16 mouse cellular contexts compared by ENCODE assay signal in the genomic region with DNA sequence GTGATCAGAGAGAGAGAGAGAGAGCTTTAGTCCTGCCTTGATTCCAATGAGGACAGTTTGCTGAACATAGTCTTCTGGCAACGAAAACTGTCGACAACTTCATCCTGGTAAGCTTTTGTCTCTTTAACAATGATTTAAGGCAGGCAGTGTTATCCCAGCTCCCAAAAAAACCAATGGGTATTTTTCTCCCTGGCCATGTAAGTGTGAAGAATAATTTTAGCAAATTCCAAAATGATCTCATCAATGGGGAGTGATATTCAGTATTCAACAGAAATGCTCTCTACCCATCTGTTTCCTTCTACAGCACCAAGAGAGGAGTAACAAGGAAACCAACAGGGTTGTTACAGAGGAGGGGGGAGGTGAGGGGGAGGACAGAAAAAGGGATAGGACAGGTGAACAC.
"Had no signal": no experiment of that assay in that cellular context is flagged by ENCODE, and none has a peak within 500 bp of the region (broad histone marks: within the 10 kb centered on the region; RNA-seq: fewer than 3 reads in every experiment).

No protein-coding gene starts in this region.

- H3K36me3 ChIP-seq: liver, embryonic 13.5 days; midbrain, embryonic 12.5 days; midbrain, embryonic 15.5 days; neural tube, embryonic 13.5 days had no signal

- H3K27ac ChIP-seq: liver, embryonic 13.5 days; midbrain, embryonic 12.5 days; midbrain, embryonic 15.5 days; neural tube, embryonic 13.5 days had no signal

- DNase-seq: kidney, adult 18-20 months; kidney, adult 9 months; kidney, postnatal 14 days; kidney, postnatal 4 days; liver, embryonic 13.5 days; lung, adult 2 months; lung, postnatal 14 days; lung, postnatal 4 days; retina, postnatal 1 day; thymus, adult 2 months; thymus, postnatal 14 days had no signal

- H3K4me3 ChIP-seq: liver, embryonic 13.5 days; midbrain, embryonic 12.5 days; midbrain, embryonic 15.5 days; myocyte; neural tube, embryonic 13.5 days had no signal

- H3K9me3 ChIP-seq: liver, embryonic 13.5 days; midbrain, embryonic 12.5 days; midbrain, embryonic 15.5 days; neural tube, embryonic 13.5 days had no signal

- H3K9ac ChIP-seq: liver, embryonic 13.5 days; midbrain, embryonic 12.5 days; midbrain, embryonic 15.5 days; neural tube, embryonic 13.5 days had no signal

- H3K27me3 ChIP-seq: liver, embryonic 13.5 days; midbrain, embryonic 15.5 days; neural tube, embryonic 13.5 days had no signal

- H3K4me1 ChIP-seq: liver, embryonic 13.5 days had no signal

- H3K4me2 ChIP-seq: liver, embryonic 13.5 days; midbrain, embryonic 15.5 days; neural tube, embryonic 13.5 days had no signal

- ATAC-seq: intestine, embryonic 16.5 days; midbrain, embryonic 15.5 days had no signal
